ENCODE assay signal across 9 mouse cellular contexts in the genomic region with DNA sequence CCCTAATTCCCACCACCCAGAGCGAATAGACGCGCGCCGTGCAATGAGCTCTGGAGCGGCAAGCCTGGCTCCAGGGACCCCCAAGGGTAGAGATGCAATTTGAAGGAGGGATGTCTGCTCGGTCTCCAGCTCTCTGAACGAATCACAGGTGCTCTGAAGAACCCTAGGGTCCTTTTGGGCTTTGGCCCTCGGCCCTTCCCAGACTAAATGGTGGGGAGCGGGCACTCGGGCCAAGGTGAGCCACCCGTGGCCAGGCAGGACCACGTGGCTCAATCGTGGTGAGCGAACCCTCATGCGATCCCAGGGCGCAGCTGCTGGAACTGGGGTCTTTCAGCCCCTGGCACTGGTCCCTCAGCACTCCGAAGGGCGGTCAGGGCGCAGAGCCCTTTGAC. TPM values are rescaled to one million over a fixed set of nuclear protein-coding genes. Genes with fewer than 3 reads are reported as not detected.
A peak's percentile ranks its signal among the peaks of the same experiment; 100 is the strongest.
DNase-seq lines count a peak whose midpoint lies in the region; ATAC-seq and TF ChIP-seq lines count a peak whose summit lies in the region.
"Had no signal": no experiment of that assay in that cellular context is flagged by ENCODE, and none has a peak within 500 bp of the region (broad histone marks: within the 10 kb centered on the region; RNA-seq: fewer than 3 reads in every experiment).

No protein-coding gene starts in this region.

- H3K27ac ChIP-seq in heart, embryonic 15.5 days = peak overlapping the region; percentile 92
- peak overlapping the region; percentile 95 for H3K27ac ChIP-seq in embryonic facial prominence, embryonic 12.5 days
- H3K27ac ChIP-seq in kidney, postnatal 0 days = peak overlapping the region; percentile 92

- WGBS in heart, embryonic 15.5 days = 2% methylated on average over 20 of the region's 20 CpGs
- WGBS in embryonic facial prominence, embryonic 12.5 days = under 1% methylated on average over 20 of the region's 20 CpGs
- 1% methylated on average over 20 of the region's 20 CpGs for WGBS in kidney, postnatal 0 days

- no peaks in the 10 kb centered on the region for H3K36me3 ChIP-seq in heart, embryonic 15.5 days
- no peaks in the 10 kb centered on the region for H3K36me3 ChIP-seq in embryonic facial prominence, embryonic 12.5 days
- no peaks in the 10 kb centered on the region for H3K36me3 ChIP-seq in kidney, postnatal 0 days (ENCODE audit: insufficient read depth, low read length)
- H3K36me3 ChIP-seq in myocyte (ENCODE audit: control insufficient read depth, insufficient read depth) = no peaks in the 10 kb centered on the region

- H3K4me3 ChIP-seq in heart, embryonic 15.5 days = peak overlapping the region; percentile 72
- H3K4me3 ChIP-seq in embryonic facial prominence, embryonic 12.5 days = peak overlapping the region; percentile 71
- H3K4me3 ChIP-seq in kidney, postnatal 0 days (replicated peaks; ENCODE audit: low read depth, low read length) = peak overlapping the region; percentile 84
- H3K4me3 ChIP-seq in myocyte = peak overlapping the region; percentile 71

- no peaks in the 10 kb centered on the region for H3K27me3 ChIP-seq in heart, embryonic 15.5 days
- no peaks in the 10 kb centered on the region for H3K27me3 ChIP-seq in embryonic facial prominence, embryonic 12.5 days
- H3K27me3 ChIP-seq in kidney, postnatal 0 days (ENCODE audit: insufficient read depth, low read length) = no peaks in the 10 kb centered on the region
- no peaks in the 10 kb centered on the region for H3K27me3 ChIP-seq in myocyte (ENCODE audit: control insufficient read depth, insufficient read depth, insufficient read length)
- H3K27me3 ChIP-seq: Patski had no signal

- H3K9ac ChIP-seq in heart, embryonic 15.5 days = peak overlapping the region; percentile 31
- peak overlapping the region; percentile 50 for H3K9ac ChIP-seq in embryonic facial prominence, embryonic 12.5 days
- H3K9ac ChIP-seq in kidney, postnatal 0 days (ENCODE audit: low read depth, low read length) = peak overlapping the region; percentile 56

- TF ChIP-seq POLR2A in myocyte (IDR thresholded peaks at IDR 0.05; ENCODE audit: insufficient read length, low read depth) = no peak

- H3K4me1 ChIP-seq in heart, embryonic 15.5 days (replicated peaks) = peaks cover 40% of the 10 kb centered on the region
- H3K4me1 ChIP-seq in embryonic facial prominence, embryonic 12.5 days = peaks cover 17% of the 10 kb centered on the region
- peaks cover 16% of the 10 kb centered on the region for H3K4me1 ChIP-seq in kidney, postnatal 0 days (replicated peaks; ENCODE audit: insufficient read depth, low read length)

- no peak for DNase-seq in heart, adult 11 months
- no peak for DNase-seq in kidney, postnatal 0 days (ENCODE audit: low spot score)
- DNase-seq in ovary, postnatal 10 days (ENCODE audit: low spot score) = no peak
- DNase-seq in cerebellum, adult 9-11 months = no peak
- no peak for DNase-seq in gastrocnemius, postnatal 4 days (ENCODE audit: low spot score in 2 of 2)

- no peaks in the 10 kb centered on the region for H3K9me3 ChIP-seq in heart, embryonic 15.5 days (replicated peaks)
- H3K9me3 ChIP-seq in embryonic facial prominence, embryonic 12.5 days = no peaks in the 10 kb centered on the region
- no peaks in the 10 kb centered on the region for H3K9me3 ChIP-seq in kidney, postnatal 0 days (replicated peaks; ENCODE audit: low read length)

- ATAC-seq in heart, embryonic 15.5 days (replicated peaks; ENCODE audit: insufficient number of reproducible peaks, insufficient read depth, low FRiP score, low read depth) = no peak
- no peak for ATAC-seq in embryonic facial prominence, embryonic 12.5 days (ENCODE audit: insufficient number of reproducible peaks, insufficient read depth, low FRiP score, low TSS enrichment)
- no peak for ATAC-seq in kidney, postnatal 0 days (replicated peaks; ENCODE audit: low FRiP score, low read depth)

- no peak overlapping the region for H3ac ChIP-seq in myocyte (ENCODE audit: control insufficient read depth, insufficient read length)

- TF ChIP-seq CTCF in kidney, postnatal 0 days (IDR thresholded peaks at IDR 0.05; ENCODE audit: low read depth) = no peak

- H3K79me2 ChIP-seq in myocyte (ENCODE audit: control insufficient read depth, insufficient read depth) = peaks cover 15% of the 10 kb centered on the region

- peak overlapping the region; percentile 87 for H3K4me2 ChIP-seq in heart, embryonic 15.5 days
- peak overlapping the region; percentile 92 for H3K4me2 ChIP-seq in embryonic facial prominence, embryonic 12.5 days (replicated peaks)
- H3K4me2 ChIP-seq in kidney, postnatal 0 days (ENCODE audit: low read length) = peak overlapping the region; percentile 99
- peak overlapping the region; percentile 95 for H3K4me2 ChIP-seq in myocyte (ENCODE audit: low read depth)

TF ChIP-seq in myocyte, 11 proteins besides CTCF, POLR2A, EP300 and RAD21:
- TF ChIP-seq REST (IDR thresholded peaks at IDR 0.05; ENCODE audit: insufficient read depth, insufficient read length) (no peak), CEBPB (IDR thresholded peaks at IDR 0.05; ENCODE audit: insufficient read depth, poor library complexity, severe bottlenecking) (no peak), MYOD1 (IDR thresholded peaks at IDR 0.05; ENCODE audit: control insufficient read depth in 1 of 3, insufficient read length in 2 of 3, low read depth in 2 of 3) (no peak), MAX (IDR thresholded peaks at IDR 0.05; ENCODE audit: low read depth) (no peak), SRF (IDR thresholded peaks at IDR 0.05; ENCODE audit: control insufficient read depth, insufficient read length, low read depth) (no peak), TCF12 (IDR thresholded peaks at IDR 0.05; ENCODE audit: insufficient read depth, poor library complexity, severe bottlenecking) (no peak), POLR2AphosphoS2 (IDR thresholded peaks at IDR 0.05; ENCODE audit: insufficient read length, low read depth) (no peak), MYOG (IDR thresholded peaks at IDR 0.05; ENCODE audit: control insufficient read depth in 1 of 3, insufficient read depth in 1 of 3, insufficient read length in 2 of 3, low read depth in 2 of 3) (no peak), TCF3 (IDR thresholded peaks at IDR 0.05; ENCODE audit: insufficient read length, low read depth) (no peak), USF1 (IDR thresholded peaks at IDR 0.05; ENCODE audit: low read depth) (no peak), E2F4 (IDR thresholded peaks at IDR 0.05; ENCODE audit: insufficient read depth) (no peak)

RNA-seq across cellular contexts. Expression of gene Ccnd1, which starts 3.0 kb away (rescaled TPM):
- 57.2 and 57.4 TPM in 2 replicates for polyA plus RNA-seq in heart, embryonic 15.5 days (2015; fragmentation: Nextera tagmentation; extraction: Ambion mirVana)
- polyA plus RNA-seq in embryonic facial prominence, embryonic 12.5 days (2016; fragmentation: Nextera tagmentation; extraction: Ambion mirVana) = 131 and 156 TPM in 2 replicates
- polyA plus RNA-seq in kidney, postnatal 0 days (2015; fragmentation: Nextera tagmentation; extraction: Ambion mirVana) = 212 and 227 TPM in 2 replicates
- 36.6 TPM for polyA plus RNA-seq in myocyte (2012; fragmentation: generic; extraction: Trizol)
- total RNA-seq in gastrocnemius, postnatal 4 days (2021) = 10 to 100 TPM; 82.7 to 84.8 TPM

RNA-seq across cellular contexts. Expression of gene LTO1, which starts 27.8 kb away (rescaled TPM):
- 19.8 and 21.6 TPM in 2 replicates for polyA plus RNA-seq in heart, embryonic 15.5 days (2015; fragmentation: Nextera tagmentation; extraction: Ambion mirVana)
- 25.2 and 25.5 TPM in 2 replicates for polyA plus RNA-seq in embryonic facial prominence, embryonic 12.5 days (2016; fragmentation: Nextera tagmentation; extraction: Ambion mirVana)
- polyA plus RNA-seq in kidney, postnatal 0 days (2015; fragmentation: Nextera tagmentation; extraction: Ambion mirVana) = 22.4 and 25.9 TPM in 2 replicates
- polyA plus RNA-seq in myocyte (2012; fragmentation: generic; extraction: Trizol) = 15.4 TPM
- 10 to 100 TPM; 18.4 TPM for total RNA-seq in gastrocnemius, postnatal 4 days (2021)

RNA-seq across cellular contexts. Expression of gene Fgf15, which starts 46.4 kb away (rescaled TPM):
- 0.11 TPM in 1 of 2 replicates, not detected in the other for polyA plus RNA-seq in heart, embryonic 15.5 days (2015; fragmentation: Nextera tagmentation; extraction: Ambion mirVana)
- 24.5 and 30.1 TPM in 2 replicates for polyA plus RNA-seq in embryonic facial prominence, embryonic 12.5 days (2016; fragmentation: Nextera tagmentation; extraction: Ambion mirVana)
- 0.87 and 0.92 TPM in 2 replicates for polyA plus RNA-seq in kidney, postnatal 0 days (2015; fragmentation: Nextera tagmentation; extraction: Ambion mirVana)
- polyA plus RNA-seq in myocyte (2012; fragmentation: generic; extraction: Trizol) = not detected
- total RNA-seq in gastrocnemius, postnatal 4 days (2021) = not detected

Comparison
In these comparisons a context has a peak if more than half of its experiments do, and no peak if none do; other contexts are left out.
1. RNA of gene Fgf15, which starts 46.4 kb away (polyA plus RNA-seq): 24.5 to 30.1 TPM in embryonic facial prominence, embryonic 12.5 days; 0.87 to 0.92 TPM in kidney, postnatal 0 days, not detected in myocyte (single experiment) and 0.11 TPM in heart, embryonic 15.5 days; every median in the first group is over 10 times any median in the second.
2. Peak in every context shown above with its lines, with median percentiles within 50 percentile points of each other: H3K27ac ChIP-seq, H3K4me2 ChIP-seq, H3K4me3 ChIP-seq and H3K9ac ChIP-seq.